Mouse (Mus musculus) brain, embryonic 14.5 days (tissue): ENCODE measurements around the gene Tmem79.

Source experiments
- CTCF ChIP-seq: fragments of 200-500 bp; IDR thresholded peaks from 2 replicates; pipeline ENCODE4 v1.5.1; 2012; ENCODE audit warnings: inconsistent platforms, mild to moderate bottlenecking, moderate library complexity, borderline replicate concordance; ENCODE audit not compliant: insufficient read depth, insufficient read length; ENCODE audit errors: extremely low read depth
- POLR2A ChIP-seq: fragments of 200-500 bp; IDR thresholded peaks from 2 replicates; pipeline ENCODE4 v1.6.1; 2012; ENCODE audit warnings: mild to moderate bottlenecking, inconsistent platforms, borderline replicate concordance; ENCODE audit not compliant: poor library complexity, insufficient read depth, insufficient read length, severe bottlenecking; ENCODE audit errors: extremely low read depth

DNA sequence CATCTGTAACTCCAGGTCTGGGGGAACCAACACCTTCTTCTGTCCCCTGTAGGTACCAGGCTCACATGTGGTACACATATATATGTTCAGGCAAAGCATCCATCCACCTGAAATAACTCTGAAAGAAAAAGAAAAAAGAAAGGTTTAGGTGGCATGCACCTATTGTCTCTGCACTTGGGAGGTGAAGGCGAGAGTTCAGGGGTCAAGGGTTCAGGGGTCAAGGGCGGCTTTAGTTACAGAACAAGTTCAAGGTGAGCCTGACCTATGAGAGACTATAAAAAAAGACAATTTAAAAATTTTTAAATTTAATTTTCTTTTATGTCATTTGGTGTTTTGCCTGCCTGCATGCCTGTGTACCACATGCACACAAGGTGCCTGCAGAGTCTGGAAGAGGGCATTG is 55.9 kb downstream of the Tmem79 start:
- no peak for TF ChIP-seq POLR2A
- no peak for TF ChIP-seq CTCF
